Mouse (Mus musculus): ENCODE measurements around the gene Ugt3a1.
"Not testable (repeated sequence)": the region's sequence is repeated elsewhere in the genome, so short reads cannot be mapped to it uniquely, and the experiment has no call there.

Ugt3a1 gene

DNA sequence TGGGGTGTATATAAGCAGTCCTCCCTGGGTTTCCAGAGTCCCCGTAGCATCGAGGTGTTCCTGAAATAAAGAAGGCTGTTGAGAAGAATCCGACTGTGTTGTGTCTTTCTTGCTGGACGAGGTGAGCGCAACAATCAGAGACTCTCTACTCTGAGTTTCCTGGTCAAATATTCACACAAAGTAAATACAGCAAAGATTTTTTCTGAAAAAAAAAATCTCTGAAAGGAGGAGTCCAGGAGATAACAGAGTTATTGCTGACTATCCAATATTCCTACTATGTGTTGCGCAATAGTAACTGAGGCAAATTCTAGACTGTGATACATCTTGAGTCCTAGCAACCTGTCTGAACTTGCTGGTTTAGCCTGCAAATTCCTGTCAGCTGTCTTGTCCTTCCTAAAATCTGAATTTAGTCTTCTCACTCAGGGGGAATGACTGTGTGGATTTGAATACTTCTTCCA, at the start of gene Ugt3a1:
Gene Ugt3a1, plus strand, starts transcription at position 51 of the 458 bp plus-strand sequence.
- DNase-seq (ENCODE audit: low spot score in 2 of 2), result no peak

DNA sequence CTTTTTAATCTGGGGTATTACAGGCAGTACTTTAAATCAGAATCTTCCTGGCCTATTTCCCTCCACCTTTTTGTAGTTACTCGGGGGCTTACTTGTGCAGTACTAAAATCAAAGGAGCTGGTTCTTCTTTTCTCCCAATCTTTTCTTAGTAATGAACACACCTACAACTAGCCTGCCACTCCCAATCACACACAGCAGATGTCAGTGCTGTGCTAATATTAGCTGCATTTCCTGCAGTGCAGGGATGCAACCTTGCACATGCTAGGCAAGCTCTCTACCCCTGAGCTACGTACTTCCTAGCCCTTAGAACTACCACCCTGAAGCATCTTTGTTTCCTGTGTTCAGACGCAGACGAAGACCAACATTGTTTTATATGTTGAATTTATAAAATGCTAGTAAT, 45.8 kb upstream of the Ugt3a1 start:
- DNase-seq (ENCODE audit: low spot score in 2 of 2), result not testable (repeated sequence)

DNA sequence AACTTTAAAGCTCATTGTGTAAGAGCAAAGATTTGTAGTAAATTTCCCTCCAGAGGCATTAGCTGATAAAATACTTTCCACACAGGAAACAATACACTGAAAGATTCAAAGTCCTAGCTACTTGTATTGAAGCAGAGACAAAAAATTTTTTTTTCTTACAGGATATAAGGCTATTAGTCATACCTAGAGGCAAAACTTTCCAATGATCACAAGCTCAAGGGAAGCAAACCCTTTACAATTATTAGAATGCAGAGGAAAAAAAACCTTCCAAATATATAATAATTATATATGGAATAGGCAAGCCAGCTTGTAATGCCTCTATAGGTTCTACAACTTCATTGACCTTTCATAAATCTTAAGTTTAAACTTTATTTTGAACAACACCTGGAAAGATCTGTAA, 30.3 kb upstream of the Ugt3a1 start:
- no peak for DNase-seq (ENCODE audit: low spot score in 2 of 2)

DNA sequence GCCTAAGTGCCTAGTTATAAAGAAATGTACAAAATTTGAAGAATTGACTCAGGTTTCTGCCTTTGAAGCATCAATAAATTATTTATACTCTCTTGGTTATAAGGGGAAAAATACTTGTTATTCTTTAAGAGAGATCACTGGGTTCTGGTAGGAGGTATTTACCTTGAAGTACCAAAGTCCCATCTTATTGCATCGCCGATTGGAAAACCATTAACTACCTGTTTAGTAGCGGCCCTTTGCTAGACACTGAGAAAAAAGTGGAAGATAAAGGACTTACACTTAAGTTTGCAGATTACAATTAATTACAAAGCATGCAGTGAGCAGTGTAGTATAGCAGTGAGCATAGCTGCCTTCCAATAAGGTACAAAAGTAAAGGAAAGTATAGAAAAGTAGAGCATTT, 23.8 kb upstream of the Ugt3a1 start:
- DNase-seq (ENCODE audit: low spot score in 2 of 2), result no peak

DNA sequence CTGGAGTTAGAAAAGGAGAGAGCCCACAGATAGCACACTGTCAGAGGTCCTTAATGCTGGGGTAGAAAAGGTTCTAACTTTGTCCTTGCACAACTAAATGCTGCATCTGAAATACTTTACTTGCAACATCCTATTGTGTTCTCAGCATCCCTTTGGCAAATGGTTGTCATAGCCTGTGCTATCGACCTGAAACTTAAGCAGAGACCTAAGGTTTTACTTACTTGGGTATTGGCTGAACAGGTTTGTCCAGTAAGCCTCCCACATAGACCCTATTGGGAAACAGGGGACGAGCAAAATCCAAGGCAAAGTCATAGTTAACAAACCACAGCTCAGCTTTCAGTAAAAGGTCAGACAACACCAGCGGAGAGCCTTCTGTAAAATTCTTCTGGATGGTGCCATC, 16.1 kb upstream of the Ugt3a1 start:
- no peak for DNase-seq (ENCODE audit: low spot score in 2 of 2)

DNA sequence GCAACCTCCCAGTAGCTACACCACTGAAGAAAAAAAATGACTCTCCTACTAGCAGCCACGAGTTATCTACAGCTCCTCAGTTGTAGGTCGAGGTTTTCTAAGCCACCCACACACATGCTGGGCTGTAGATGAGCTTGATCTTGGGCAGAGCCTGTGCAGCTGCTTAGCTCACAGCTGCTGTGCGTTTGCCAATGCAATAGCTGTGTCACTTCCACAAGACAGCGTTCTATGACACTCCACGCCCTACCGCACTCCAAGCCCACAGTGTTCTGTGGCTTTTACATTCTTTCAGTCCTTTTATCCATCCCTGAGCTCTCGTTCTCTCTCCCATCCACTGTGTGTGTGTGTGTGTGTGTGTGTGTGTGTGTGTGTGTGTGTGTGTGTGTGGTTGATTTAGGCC, 4.8 kb upstream of the Ugt3a1 start:
- DNase-seq (ENCODE audit: low spot score in 2 of 2), result no peak

DNA sequence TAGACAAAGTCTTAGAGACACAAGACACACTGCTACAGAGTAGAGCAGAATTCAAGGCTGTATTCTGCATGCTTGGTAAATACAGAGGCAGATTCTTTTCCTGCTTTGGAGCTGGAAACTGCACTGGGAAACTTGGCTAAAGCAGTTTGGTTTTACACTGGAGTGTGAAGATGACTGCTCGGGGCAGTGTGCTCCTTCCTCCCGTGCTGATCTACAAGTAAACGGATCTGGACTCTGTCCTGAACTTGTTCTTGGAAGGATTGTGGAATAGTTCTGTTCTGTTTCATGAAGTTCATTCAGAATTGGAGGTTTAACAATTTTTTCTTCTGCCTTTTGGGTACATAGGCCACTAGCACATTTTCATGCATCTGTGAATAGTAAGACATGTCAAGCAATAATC, 2.3 kb downstream of the Ugt3a1 start:
- DNase-seq (ENCODE audit: low spot score in 2 of 2), result no peak

DNA sequence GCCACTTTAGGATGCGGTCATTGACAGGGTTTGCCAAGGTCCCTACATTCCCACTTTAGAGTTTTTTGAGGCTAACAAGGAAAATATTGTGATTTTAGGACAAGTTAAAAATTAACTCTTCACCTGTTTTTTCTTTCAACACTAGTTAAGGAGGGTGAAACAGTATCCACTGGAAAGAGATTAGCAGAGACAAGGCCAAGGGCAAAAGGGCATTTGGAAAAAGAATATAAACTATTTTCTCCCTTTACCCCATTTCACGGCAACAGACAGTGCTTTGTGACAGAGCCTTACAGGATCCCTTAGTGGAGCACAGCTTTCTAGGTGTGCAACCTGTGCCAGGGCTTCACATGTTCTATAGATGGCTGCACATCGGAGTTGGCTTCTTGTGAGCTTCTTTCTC, 2.9 kb downstream of the Ugt3a1 start:
- no peak for DNase-seq (ENCODE audit: low spot score in 2 of 2)

DNA sequence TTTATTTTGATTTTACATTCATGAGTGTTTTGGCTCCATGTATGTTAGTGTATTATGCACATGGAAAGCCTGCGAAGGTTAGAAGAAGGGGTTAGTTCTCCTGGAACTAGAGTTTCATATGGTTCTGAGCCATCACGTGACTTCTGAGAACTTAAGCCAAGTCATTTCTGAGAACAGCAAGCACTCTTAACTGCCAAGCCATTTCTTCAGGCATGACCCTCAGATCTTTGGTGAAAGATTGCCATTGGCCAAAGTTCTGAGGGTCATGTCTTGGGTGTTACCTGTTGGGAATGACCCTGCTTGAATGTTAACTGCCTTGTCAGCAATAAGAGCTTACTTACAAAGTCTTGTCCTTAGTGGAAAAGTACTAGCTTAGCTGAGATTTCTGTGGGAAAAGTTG, 6.5 kb downstream of the Ugt3a1 start:
- no peak for DNase-seq (ENCODE audit: low spot score in 2 of 2)

DNA sequence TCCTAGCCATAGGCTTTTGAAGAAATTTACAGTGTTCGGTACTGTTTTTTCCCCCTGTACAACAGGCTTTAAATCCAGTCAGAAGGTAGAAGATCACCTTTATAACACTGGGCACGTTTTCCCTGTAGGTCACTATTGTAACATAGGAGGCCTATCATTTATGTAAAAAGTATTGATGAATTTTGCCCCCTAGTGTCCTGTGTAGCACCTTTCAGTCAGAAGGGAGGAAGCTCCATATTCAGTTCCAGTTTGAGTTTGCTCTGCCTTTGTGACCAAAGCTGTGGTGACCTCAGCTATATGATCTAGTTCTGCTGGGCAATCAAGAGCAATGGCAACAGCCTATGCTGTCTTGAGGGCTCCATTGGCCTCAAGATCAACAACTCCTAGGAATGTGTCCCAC, 13.0 kb downstream of the Ugt3a1 start:
- no peak for DNase-seq (ENCODE audit: low spot score in 2 of 2)

DNA sequence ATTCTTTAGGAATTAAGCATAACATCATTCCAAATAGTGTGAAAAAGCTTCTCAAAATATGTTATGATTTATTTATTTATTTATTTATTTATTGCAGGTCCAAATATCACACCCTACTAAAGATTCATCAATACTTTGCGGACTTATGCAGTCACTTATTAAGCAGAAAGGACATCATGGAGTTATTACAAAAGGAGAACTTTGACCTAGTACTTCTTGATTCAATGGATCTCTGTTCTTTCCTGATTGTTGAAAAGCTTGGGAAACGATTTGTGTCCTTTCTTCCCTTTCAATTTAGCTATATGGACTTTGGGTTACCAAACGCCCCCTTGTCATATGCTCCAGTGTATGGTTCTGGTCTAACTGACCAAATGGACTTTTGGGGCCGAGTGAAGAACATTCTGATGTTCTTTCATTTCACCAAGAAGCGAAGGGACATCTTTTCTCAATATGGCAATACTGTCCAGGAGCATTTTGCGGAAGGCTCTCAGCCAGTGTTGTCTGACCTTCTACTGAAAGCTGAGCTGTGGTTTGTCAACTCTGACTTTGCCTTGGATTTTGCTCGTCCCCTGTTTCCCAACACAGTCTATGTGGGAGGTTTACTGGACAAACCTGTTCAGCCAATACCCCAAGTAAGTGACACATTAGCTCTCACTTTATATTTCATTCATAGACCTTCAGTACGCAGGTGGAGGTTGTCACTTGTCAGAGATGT, 29.4 kb downstream of the Ugt3a1 start:
- no peak for DNase-seq (ENCODE audit: low spot score in 2 of 2)

DNA sequence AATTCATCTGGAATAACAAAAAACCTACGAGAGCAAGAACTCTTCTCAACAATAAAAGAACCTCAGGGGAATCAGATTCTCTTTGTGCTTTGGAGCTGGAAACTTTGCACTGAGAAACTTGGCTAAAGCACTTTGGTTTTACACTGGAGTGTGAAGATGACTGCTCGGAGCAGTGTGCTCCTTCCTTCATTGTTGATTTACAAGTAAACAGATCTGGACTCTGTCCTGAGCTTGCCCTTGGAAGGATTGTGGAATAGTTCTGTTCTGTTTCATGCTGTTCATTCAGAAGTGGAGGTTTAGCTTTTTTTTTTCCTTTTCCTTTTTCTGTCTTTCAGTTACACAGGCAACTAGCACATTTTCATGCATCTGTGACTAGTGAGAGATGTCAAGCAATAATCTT, 57.9 kb downstream of the Ugt3a1 start:
- DNase-seq (ENCODE audit: low spot score in 2 of 2), result no peak

DNA sequence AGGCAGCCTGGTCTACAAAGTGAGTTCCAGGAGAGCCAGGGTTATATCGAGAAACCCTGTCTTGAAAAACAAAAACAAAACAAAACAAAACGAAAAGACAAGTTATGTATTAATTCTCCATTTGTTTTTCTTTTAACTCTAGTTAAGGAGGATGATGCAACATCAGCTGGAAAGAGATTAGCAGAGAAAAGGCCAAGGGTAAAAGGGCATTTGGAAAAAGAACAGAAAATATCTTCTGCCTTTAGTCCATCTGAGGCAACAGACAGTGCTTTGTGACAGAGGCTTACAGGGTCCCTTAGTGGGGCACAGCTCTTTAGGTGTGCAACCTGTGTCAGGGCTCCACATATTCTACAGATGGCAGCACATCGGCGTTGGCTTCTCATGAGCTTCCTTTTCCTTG, 58.7 kb downstream of the Ugt3a1 start, which contains the start of gene Ugt3a2:
Gene Ugt3a2, plus strand, starts transcription at position 210 of the 400 bp plus-strand sequence.
- DNase-seq (ENCODE audit: low spot score in 2 of 2), result no peak

DNA sequence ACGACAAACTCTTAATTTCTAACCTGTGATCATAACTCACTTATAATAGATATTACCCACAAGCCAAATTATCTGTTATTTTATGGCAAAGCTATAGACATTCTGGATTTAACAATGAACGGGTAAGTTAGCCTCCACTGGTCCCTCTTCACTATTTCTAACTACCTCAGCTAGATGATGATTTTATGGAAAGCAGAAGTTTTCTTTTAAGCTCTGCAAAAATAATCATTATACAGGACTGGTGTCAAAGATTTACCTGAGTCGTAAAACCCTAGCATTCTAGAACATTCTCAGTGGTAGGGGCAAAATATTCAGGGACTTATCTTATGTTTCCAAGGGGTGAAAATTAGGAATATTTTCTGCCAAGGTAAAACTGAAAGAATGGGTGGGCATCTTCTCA, 59.9 kb downstream of the Ugt3a1 start:
- no peak for DNase-seq (ENCODE audit: low spot score in 2 of 2)

DNA sequence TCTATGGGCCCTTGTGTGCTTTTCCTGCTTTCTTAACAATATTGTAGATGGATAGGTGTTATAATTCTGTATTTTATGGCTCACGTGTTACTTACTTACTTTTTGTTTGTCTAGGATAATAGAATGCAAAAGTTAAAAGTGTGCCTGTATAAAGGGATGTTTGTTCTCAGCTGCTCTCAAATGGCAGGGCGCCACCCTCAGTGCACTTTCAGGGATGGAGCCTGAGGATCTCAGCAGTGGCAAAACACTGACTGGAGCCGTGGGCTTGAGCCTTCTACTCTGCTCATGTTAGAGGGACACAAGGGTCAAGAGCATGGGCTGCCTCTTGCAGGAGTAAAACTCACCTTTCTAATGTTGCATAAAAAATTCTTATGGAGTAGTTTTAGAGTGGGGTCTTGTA, 60.3 kb downstream of the Ugt3a1 start:
- no peak for DNase-seq (ENCODE audit: low spot score in 2 of 2)

DNA sequence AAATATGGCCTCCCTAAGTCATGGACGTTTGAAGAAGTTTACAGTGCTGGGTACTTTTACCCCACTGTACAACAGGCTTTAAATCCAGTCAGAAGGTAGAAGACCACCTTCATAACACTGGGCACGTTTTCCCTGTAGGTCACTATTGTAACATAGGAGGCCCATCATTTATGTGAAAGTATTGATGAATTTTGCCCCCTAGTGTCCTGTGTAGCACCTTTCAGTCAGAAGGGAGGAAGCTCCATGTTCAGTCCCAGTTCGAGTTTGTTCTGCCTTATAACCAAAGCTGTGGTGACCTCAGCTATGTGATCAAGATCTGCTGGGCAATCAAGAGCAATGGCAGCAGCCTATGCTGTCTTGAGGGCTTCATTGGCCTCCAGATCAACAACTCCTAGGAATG, 72.1 kb downstream of the Ugt3a1 start:
- no peak for DNase-seq (ENCODE audit: low spot score in 2 of 2)

DNA sequence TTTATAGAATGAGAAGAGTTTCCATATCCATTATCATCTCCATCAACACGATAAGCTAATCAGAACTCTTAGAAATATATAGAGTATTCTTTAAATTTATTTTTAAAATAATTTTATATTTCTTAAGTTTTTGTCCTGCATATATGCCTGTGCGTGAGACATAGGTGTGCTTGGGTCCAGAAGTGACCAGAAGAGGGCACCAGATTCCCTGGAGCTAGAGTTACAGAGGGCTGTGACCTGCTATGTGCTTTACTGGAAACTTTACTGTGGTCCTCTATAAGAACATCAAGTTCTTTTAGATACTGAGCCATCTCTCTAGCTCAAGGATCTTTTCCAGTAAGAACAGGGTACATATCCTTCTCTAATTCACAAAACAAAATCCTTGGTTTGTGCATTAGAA, 86.1 kb downstream of the Ugt3a1 start:
- DNase-seq (ENCODE audit: low spot score in 2 of 2), result no peak
